Mouse (Mus musculus): ENCODE data around the gene Zfp106.
A peak's percentile ranks its signal among the peaks of the same experiment; 100 is the strongest.

The Zfp106 gene

GRCm38 (mm10) chr2:120556868-120557267 is 6.8 kb downstream of the Zfp106 start:
- no peak for DNase-seq (ENCODE audit: low spot score in 2 of 2)

- no peak for DNase-seq (ENCODE audit: low spot score in 2 of 2)
Observed at GRCm38 (mm10) chr2:120544732-120545131, 18.9 kb downstream of the Zfp106 start.

- DNase-seq (ENCODE audit: low spot score in 2 of 2) = peak; percentile 73 to 84
Observed at GRCm38 (mm10) chr2:120539778-120540208, 23.9 kb downstream of the Zfp106 start.

- DNase-seq (ENCODE audit: low spot score in 2 of 2) = no peak
Observed at GRCm38 (mm10) chr2:120539333-120539732, 24.3 kb downstream of the Zfp106 start.

GRCm38 (mm10) chr2:120531223-120531622 is 32.4 kb downstream of the Zfp106 start:
- no peak for DNase-seq (ENCODE audit: low spot score in 2 of 2)

GRCm38 (mm10) chr2:120529531-120529930 is 34.1 kb downstream of the Zfp106 start:
- DNase-seq (ENCODE audit: low spot score in 2 of 2) = no peak

- no peak for DNase-seq (ENCODE audit: low spot score in 2 of 2)
Observed at GRCm38 (mm10) chr2:120526771-120527170, 36.9 kb downstream of the Zfp106 start.

- no peak for DNase-seq (ENCODE audit: low spot score in 2 of 2)
Observed at GRCm38 (mm10) chr2:120518547-120519210, 45.0 kb downstream of the Zfp106 start.

GRCm38 (mm10) chr2:120514181-120514580 is 49.5 kb downstream of the Zfp106 start:
- no peak for DNase-seq (ENCODE audit: low spot score in 2 of 2)

- no peak for DNase-seq (ENCODE audit: low spot score in 2 of 2)
Observed at GRCm38 (mm10) chr2:120503992-120504391, 59.7 kb downstream of the Zfp106 start.

- DNase-seq (ENCODE audit: low spot score in 2 of 2) = no peak
Observed at GRCm38 (mm10) chr2:120503094-120503493, 60.5 kb downstream of the Zfp106 start.

- no peak for DNase-seq (ENCODE audit: low spot score in 2 of 2)
Observed at GRCm38 (mm10) chr2:120502605-120502990, 61.0 kb downstream of the Zfp106 start.

- no peak for DNase-seq (ENCODE audit: low spot score in 2 of 2)
Observed at GRCm38 (mm10) chr2:120501931-120502604, 61.6 kb downstream of the Zfp106 start.

GRCm38 (mm10) chr2:120501136-120501918 is 62.3 kb downstream of the Zfp106 start:
- no peak for DNase-seq (ENCODE audit: low spot score in 2 of 2)

- no peak for DNase-seq (ENCODE audit: low spot score in 2 of 2)
Observed at GRCm38 (mm10) chr2:120499971-120500471, 63.6 kb downstream of the Zfp106 start.

GRCm38 (mm10) chr2:120496511-120496910 is 67.1 kb downstream of the Zfp106 start:
- DNase-seq (ENCODE audit: low spot score in 2 of 2) = peak in 1 of 2 experiments; percentile 14

GRCm38 (mm10) chr2:120493254-120493653 is 70.4 kb downstream of the Zfp106 start:
- DNase-seq (ENCODE audit: low spot score in 2 of 2) = no peak

GRCm38 (mm10) chr2:120484241-120484640 is 79.4 kb downstream of the Zfp106 start:
- no peak for DNase-seq (ENCODE audit: low spot score in 2 of 2)

- no peak for DNase-seq (ENCODE audit: low spot score in 2 of 2)
Observed at GRCm38 (mm10) chr2:120482506-120483389, 80.9 kb downstream of the Zfp106 start.

GRCm38 (mm10) chr2:120481921-120482320 is 81.7 kb downstream of the Zfp106 start:
- DNase-seq (ENCODE audit: low spot score in 2 of 2) = no peak

- DNase-seq (ENCODE audit: low spot score in 2 of 2) = peak in 1 of 2 experiments; percentile 79
Observed at GRCm38 (mm10) chr2:120478600-120478999, 85.0 kb downstream of the Zfp106 start.

Measured in left cerebral cortex, adult 9 months (tissue).